11 mouse cellular contexts compared by ENCODE assay signal in genomic region chr4:102977778-102978321, GRCm38 (mm10). TPM values are rescaled to one million over a fixed set of nuclear protein-coding genes. Genes with fewer than 3 reads are reported as not detected.
DNase-seq lines count a peak whose midpoint lies in the region; ATAC-seq and TF ChIP-seq lines count a peak whose summit lies in the region.
"Had no signal": no experiment of that assay in that cellular context is flagged by ENCODE, and none has a peak within 500 bp of the region (broad histone marks: within the 10 kb centered on the region; RNA-seq: fewer than 3 reads in every experiment).

No protein-coding gene starts in this region.

- H3K27ac ChIP-seq in kidney, embryonic 14.5 days (ENCODE audit: low read depth, low read length): no peak overlapping the region
- H3K27ac ChIP-seq in embryonic facial prominence, embryonic 10.5 days (replicated peaks): no peak overlapping the region
- no peak overlapping the region for H3K27ac ChIP-seq in hindbrain, postnatal 0 days

- no peak overlapping the region for H3K9ac ChIP-seq in kidney, embryonic 14.5 days (ENCODE audit: low read depth, low read length)
- no peak overlapping the region for H3K9ac ChIP-seq in hindbrain, postnatal 0 days (replicated peaks; ENCODE audit: low read length)

- DNase-seq in kidney, postnatal 36 days: no peak
- DNase-seq in embryonic facial prominence, embryonic 10.5 days (ENCODE audit: low spot score): peak; percentile 40
- DNase-seq in hindbrain, postnatal 0 days (ENCODE audit: low spot score): peak; percentile 31
- peak; percentile 29 for DNase-seq in neural tube, embryonic 10.5 days (ENCODE audit: extremely low spot score, low spot score)
- DNase-seq in left cerebral cortex, postnatal 10 days (ENCODE audit: extremely low spot score in 1 of 2, low spot score in 2 of 2): no peak
- no peak for DNase-seq in left cerebral cortex, adult 9 months (ENCODE audit: low spot score in 2 of 2)
- no peak for DNase-seq in gastrocnemius, postnatal 36 days

- no peak for TF ChIP-seq CTCF in hindbrain, postnatal 0 days (IDR thresholded peaks at IDR 0.05; ENCODE audit: low read depth)

- H3K27me3 ChIP-seq in kidney, embryonic 14.5 days (ENCODE audit: control insufficient read depth, insufficient read depth, low read length): peaks cover 6% of the 10 kb centered on the region; the same call in 1 of the 2 replicates
- H3K27me3 ChIP-seq in embryonic facial prominence, embryonic 10.5 days (replicated peaks; ENCODE audit: low read depth, poor library complexity, severe bottlenecking): peaks cover 47% of the 10 kb centered on the region
- H3K27me3 ChIP-seq in hindbrain, postnatal 0 days (ENCODE audit: insufficient read depth, low read length): no peaks in the 10 kb centered on the region

- H3K36me3 ChIP-seq in kidney, embryonic 14.5 days (ENCODE audit: control insufficient read depth, insufficient read depth, low read length): no peaks in the 10 kb centered on the region
- H3K36me3 ChIP-seq in embryonic facial prominence, embryonic 10.5 days (replicated peaks): no peaks in the 10 kb centered on the region
- no peaks in the 10 kb centered on the region for H3K36me3 ChIP-seq in hindbrain, postnatal 0 days (ENCODE audit: insufficient read depth, low read length)

- no peaks in the 10 kb centered on the region for H3K9me3 ChIP-seq in kidney, embryonic 14.5 days (ENCODE audit: control insufficient read depth, low read length)
- H3K9me3 ChIP-seq in embryonic facial prominence, embryonic 10.5 days: no peaks in the 10 kb centered on the region
- no peaks in the 10 kb centered on the region for H3K9me3 ChIP-seq in hindbrain, postnatal 0 days (ENCODE audit: low read length)

- H3K4me2 ChIP-seq in kidney, embryonic 14.5 days (replicated peaks; ENCODE audit: low read depth, low read length): peak overlapping the region; percentile 34
- peak overlapping the region; percentile 72 for H3K4me2 ChIP-seq in hindbrain, postnatal 0 days (ENCODE audit: low read depth, low read length)

- 0 out of 2 replicates have a peak, but pooled peaks cover 9% of the 10 kb centered on the region for H3K4me1 ChIP-seq in kidney, embryonic 14.5 days (ENCODE audit: control insufficient read depth, insufficient read depth, low read length)
- peaks cover 40% of the 10 kb centered on the region for H3K4me1 ChIP-seq in embryonic facial prominence, embryonic 10.5 days
- peaks cover 7% of the 10 kb centered on the region; the same call in 1 of the 2 replicates for H3K4me1 ChIP-seq in hindbrain, postnatal 0 days (ENCODE audit: insufficient read depth, low read length)

- intact Hi-C loops in left cerebral cortex, postnatal 10 days (cut with DNase I): no loop called here
- intact Hi-C loops in gastrocnemius, postnatal 36 days (cut with DNase I): loop anchor here (10.0 kb wide), 1 partner anchor 493 kb away; no protein-coding TSS in a partner anchor

- no peak for ATAC-seq in kidney, embryonic 14.5 days (ENCODE audit: low FRiP score, low TSS enrichment)
- no peak for ATAC-seq in hindbrain, postnatal 0 days

- H3K4me3 ChIP-seq in kidney, embryonic 14.5 days (ENCODE audit: low read length): peak overlapping the region; percentile 16; the same call in 1 of the 2 replicates
- peak overlapping the region; percentile 57 for H3K4me3 ChIP-seq in embryonic facial prominence, embryonic 10.5 days
- H3K4me3 ChIP-seq in hindbrain, postnatal 0 days (ENCODE audit: low read length): peak overlapping the region; percentile 31

- 11% methylated on average over 16 of the region's 16 CpGs for whole genome bisulfite sequencing in kidney, embryonic 14.5 days
- 11% methylated on average over 16 of the region's 16 CpGs for WGBS in embryonic facial prominence, embryonic 10.5 days
- 14% methylated on average over 16 of the region's 16 CpGs for WGBS in hindbrain, postnatal 0 days

RNA-seq across cellular contexts. Expression of gene Tctex1d1, which starts 0.6 kb away (rescaled TPM):
- 0.58 and 0.76 TPM in 2 replicates for polyA plus RNA-seq in kidney, embryonic 14.5 days (2014; fragmentation: Nextera tagmentation; extraction: Ambion mirVana)
- polyA plus RNA-seq in embryonic facial prominence, embryonic 10.5 days (2016; fragmentation: Nextera tagmentation; extraction: Ambion mirVana): 0.91 and 0.97 TPM in 2 replicates
- 0.73 and 5.5 TPM in 2 replicates for total RNA-seq in hindbrain, postnatal 0 days (2014; rRNA removed)
- polyA plus RNA-seq in hindbrain, postnatal 0 days (2015; fragmentation: Nextera tagmentation; extraction: Ambion mirVana): 2.0 and 2.5 TPM in 2 replicates
- total RNA-seq in left cerebral cortex, postnatal 10 days (2021): 1 to 10 TPM in 1 of 2 experiments, under 1 TPM in 1; 0.93 to 1.3 TPM
- total RNA-seq in gastrocnemius, postnatal 36 days (2021): under 1 TPM in 1 of 2 experiments, not detected in 1; 0.36 TPM
- total RNA-seq: ES-E14; hematopoietic stem cell, adult 5-6 weeks had no signal

RNA-seq across cellular contexts. Expression of gene Insl5, which starts 48.8 kb away (rescaled TPM):
- 0.40 TPM in 1 of 2 replicates, not detected in the other for polyA plus RNA-seq in kidney, embryonic 14.5 days (2014; fragmentation: Nextera tagmentation; extraction: Ambion mirVana)
- polyA plus RNA-seq in embryonic facial prominence, embryonic 10.5 days (2016; fragmentation: Nextera tagmentation; extraction: Ambion mirVana): 0.30 TPM in 1 of 2 replicates, not detected in the other
- total RNA-seq in hindbrain, postnatal 0 days (2014; rRNA removed): not detected in 2 replicates
- not detected in 2 replicates for polyA plus RNA-seq in hindbrain, postnatal 0 days (2015; fragmentation: Nextera tagmentation; extraction: Ambion mirVana)
- total RNA-seq in left cerebral cortex, postnatal 10 days (2021): 1 to 10 TPM in 1 of 2 experiments, not detected in 1; 1.1 TPM
- not detected for total RNA-seq in gastrocnemius, postnatal 36 days (2021)
- total RNA-seq: ES-E14; hematopoietic stem cell, adult 5-6 weeks had no signal
- polyA plus RNA-seq: urinary bladder, adult 2 months had no signal

Comparison
In these comparisons a context has a peak if more than half of its experiments do, and no peak if none do; other contexts are left out.
1. DNase-seq: peak in embryonic facial prominence, embryonic 10.5 days (single experiment), hindbrain, postnatal 0 days (single experiment) and neural tube, embryonic 10.5 days (single experiment); none in kidney, postnatal 36 days (0 of 2), left cerebral cortex, postnatal 10 days (0 of 2), left cerebral cortex, adult 9 months (0 of 2) and gastrocnemius, postnatal 36 days (0 of 2).
2. Peak in every context shown above with its lines, with median percentiles within 50 percentile points of each other: H3K4me3 ChIP-seq.